Mouse (Mus musculus): ENCODE measurements around the gene Mturn. TPM values are rescaled to one million over a fixed set of nuclear protein-coding genes. Genes with fewer than 3 reads are reported as not detected.

The Mturn gene
- polyA plus RNA-seq, 1 experiment = 14.8 TPM

- Histone ChIP-seq H3K27ac (ENCODE audit: control insufficient read depth, insufficient read depth, low read length) (no peak overlapping the region), H3K4me1 (replicated peaks; ENCODE audit: control insufficient read depth, insufficient read depth, low read length) (no peaks in the 10 kb centered on the region), H3K4me3 (ENCODE audit: control insufficient read depth, insufficient read depth, low read length) (no peak overlapping the region), H3K36me3 (ENCODE audit: control insufficient read depth, insufficient read depth, low read length) (no peaks in the 10 kb centered on the region), H3K27me3 (ENCODE audit: control insufficient read depth, insufficient read depth, low read length) (no peaks in the 10 kb centered on the region)
- no peak for DNase-seq
- TF ChIP-seq POLR2A (IDR thresholded peaks at IDR 0.05; ENCODE audit: control insufficient read depth, extremely low read depth, insufficient read depth, low read length, poor library complexity) = no peak
- no peak for TF ChIP-seq CTCF (IDR thresholded peaks at IDR 0.05; ENCODE audit: borderline replicate concordance, control insufficient read depth, extremely low read depth, insufficient read depth, low read length, poor library complexity)
- WGBS = 93% methylated on average over 14 of the region's 14 CpGs
These were observed 10.1 kb downstream of the Mturn start for GRCm38 (mm10) chr6:54691368-54692116.

- TF ChIP-seq POLR2A (IDR thresholded peaks at IDR 0.05; ENCODE audit: control insufficient read depth, extremely low read depth, insufficient read depth, low read length, poor library complexity) = no peak
- no peak overlapping the region for H3K4me3 ChIP-seq (ENCODE audit: control insufficient read depth, insufficient read depth, low read length)
- no peaks in the 10 kb centered on the region for H3K36me3 ChIP-seq (ENCODE audit: control insufficient read depth, insufficient read depth, low read length)
- no peak for DNase-seq
- no peak overlapping the region for H3K27ac ChIP-seq (ENCODE audit: control insufficient read depth, insufficient read depth, low read length)
- H3K27me3 ChIP-seq (ENCODE audit: control insufficient read depth, insufficient read depth, low read length) = no peaks in the 10 kb centered on the region
- H3K4me1 ChIP-seq (replicated peaks; ENCODE audit: control insufficient read depth, insufficient read depth, low read length) = no peaks in the 10 kb centered on the region
- 90% methylated on average over 1 of the region's 1 CpGs for WGBS
These were observed 10.8 kb downstream of the Mturn start for GRCm38 (mm10) chr6:54692201-54692600.

GRCm38 (mm10) chr6:54693286-54693685 lies 11.9 kb downstream of the Mturn start:
- no peak for TF ChIP-seq POLR2A (IDR thresholded peaks at IDR 0.05; ENCODE audit: control insufficient read depth, extremely low read depth, insufficient read depth, low read length, poor library complexity)
- TF ChIP-seq CTCF (IDR thresholded peaks at IDR 0.05; ENCODE audit: borderline replicate concordance, control insufficient read depth, extremely low read depth, insufficient read depth, low read length, poor library complexity) = no peak
- no peaks in the 10 kb centered on the region for H3K27me3 ChIP-seq (ENCODE audit: control insufficient read depth, insufficient read depth, low read length)
- no peak for DNase-seq
- WGBS = 96% methylated on average over 6 of the region's 6 CpGs
- H3K4me1 ChIP-seq (replicated peaks; ENCODE audit: control insufficient read depth, insufficient read depth, low read length) = no peaks in the 10 kb centered on the region
- no peak overlapping the region for H3K27ac ChIP-seq (ENCODE audit: control insufficient read depth, insufficient read depth, low read length)
- H3K36me3 ChIP-seq (ENCODE audit: control insufficient read depth, insufficient read depth, low read length) = no peaks in the 10 kb centered on the region
- H3K4me3 ChIP-seq (ENCODE audit: control insufficient read depth, insufficient read depth, low read length) = no peak overlapping the region

GRCm38 (mm10) chr6:54698691-54699476 lies 17.5 kb downstream of the Mturn start:
- H3K27ac ChIP-seq (ENCODE audit: control insufficient read depth, insufficient read depth, low read length) = no peak overlapping the region
- peaks cover 10% of the 10 kb centered on the region for H3K4me1 ChIP-seq (replicated peaks; ENCODE audit: control insufficient read depth, insufficient read depth, low read length)
- no peaks in the 10 kb centered on the region for H3K27me3 ChIP-seq (ENCODE audit: control insufficient read depth, insufficient read depth, low read length)
- H3K4me3 ChIP-seq (ENCODE audit: control insufficient read depth, insufficient read depth, low read length) = peak overlapping the region; percentile 52
- WGBS = 1% methylated on average over 24 of the region's 24 CpGs
- DNase-seq = peak; percentile 35
- H3K36me3 ChIP-seq (ENCODE audit: control insufficient read depth, insufficient read depth, low read length) = no peaks in the 10 kb centered on the region
- TF ChIP-seq POLR2A (IDR thresholded peaks at IDR 0.05; ENCODE audit: control insufficient read depth, extremely low read depth, insufficient read depth, low read length, poor library complexity) = no peak
- TF ChIP-seq CTCF (IDR thresholded peaks at IDR 0.05; ENCODE audit: borderline replicate concordance, control insufficient read depth, extremely low read depth, insufficient read depth, low read length, poor library complexity) = no peak

- no peaks in the 10 kb centered on the region for H3K36me3 ChIP-seq (ENCODE audit: control insufficient read depth, insufficient read depth, low read length)
- no peaks in the 10 kb centered on the region for H3K27me3 ChIP-seq (ENCODE audit: control insufficient read depth, insufficient read depth, low read length)
- H3K4me1 ChIP-seq (replicated peaks; ENCODE audit: control insufficient read depth, insufficient read depth, low read length) = peaks cover 17% of the 10 kb centered on the region
- DNase-seq = peak; percentile 82
- 1% methylated on average over 19 of the region's 19 CpGs for WGBS
- no peak overlapping the region for H3K27ac ChIP-seq (ENCODE audit: control insufficient read depth, insufficient read depth, low read length)
- peak overlapping the region; percentile 52 for H3K4me3 ChIP-seq (ENCODE audit: control insufficient read depth, insufficient read depth, low read length)
- no peak for TF ChIP-seq POLR2A (IDR thresholded peaks at IDR 0.05; ENCODE audit: control insufficient read depth, extremely low read depth, insufficient read depth, low read length, poor library complexity)
- TF ChIP-seq CTCF (IDR thresholded peaks at IDR 0.05; ENCODE audit: borderline replicate concordance, control insufficient read depth, extremely low read depth, insufficient read depth, low read length, poor library complexity) = no peak
These were observed 18.1 kb downstream of the Mturn start for GRCm38 (mm10) chr6:54699477-54700056.

- H3K4me3 ChIP-seq (ENCODE audit: control insufficient read depth, insufficient read depth, low read length) = no peak overlapping the region
- 98% methylated on average over 2 of the region's 2 CpGs for WGBS
- no peaks in the 10 kb centered on the region for H3K27me3 ChIP-seq (ENCODE audit: control insufficient read depth, insufficient read depth, low read length)
- H3K4me1 ChIP-seq (replicated peaks; ENCODE audit: control insufficient read depth, insufficient read depth, low read length) = peaks cover 23% of the 10 kb centered on the region
- no peaks in the 10 kb centered on the region for H3K36me3 ChIP-seq (ENCODE audit: control insufficient read depth, insufficient read depth, low read length)
- DNase-seq = no peak
- TF ChIP-seq CTCF (IDR thresholded peaks at IDR 0.05; ENCODE audit: borderline replicate concordance, control insufficient read depth, extremely low read depth, insufficient read depth, low read length, poor library complexity) (no peak), POLR2A (IDR thresholded peaks at IDR 0.05; ENCODE audit: control insufficient read depth, extremely low read depth, insufficient read depth, low read length, poor library complexity) (no peak)
- H3K27ac ChIP-seq (ENCODE audit: control insufficient read depth, insufficient read depth, low read length) = no peak overlapping the region
These were observed 19.1 kb downstream of the Mturn start for GRCm38 (mm10) chr6:54700516-54700915.
